Mouse (Mus musculus): ENCODE data around the gene Eef1akmt3. TPM values are rescaled to one million over a fixed set of nuclear protein-coding genes. Genes with fewer than 3 reads are reported as not detected.

Gene Eef1akmt3
- under 1 TPM in 1 of 2 experiments, not detected in 1; 0.30 TPM for total RNA-seq (2023)

DNA sequence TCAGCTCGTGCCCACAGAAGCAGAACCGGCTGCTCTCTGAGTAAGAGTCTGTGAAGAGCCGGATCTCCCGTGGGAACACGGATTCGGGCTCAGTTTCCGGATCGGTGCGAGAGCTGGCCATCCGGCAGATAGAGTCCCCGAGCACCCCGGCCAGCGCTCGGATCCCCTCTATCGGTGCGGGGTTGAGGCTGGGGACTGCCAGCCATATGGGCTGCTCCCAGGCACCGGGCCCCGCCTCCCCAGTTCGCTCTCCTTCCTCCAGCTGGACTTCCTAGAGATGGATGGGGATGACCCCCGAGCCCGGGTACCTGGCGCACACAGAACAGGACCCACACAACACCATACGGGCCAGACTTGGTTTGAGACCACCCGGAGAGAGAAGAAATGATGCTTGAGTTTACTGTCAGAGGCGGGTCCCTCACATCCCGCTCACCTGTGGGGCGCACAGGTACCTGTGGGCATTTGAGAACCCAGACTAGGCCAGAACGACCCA, at the start of gene Eef1akmt3, which contains the start of gene Mettl1:
Gene Eef1akmt3, minus strand, starts transcription at position 240 of the 493 bp plus-strand sequence.
Gene Mettl1, plus strand, starts transcription at position 141 of the 493 bp plus-strand sequence.

DNA sequence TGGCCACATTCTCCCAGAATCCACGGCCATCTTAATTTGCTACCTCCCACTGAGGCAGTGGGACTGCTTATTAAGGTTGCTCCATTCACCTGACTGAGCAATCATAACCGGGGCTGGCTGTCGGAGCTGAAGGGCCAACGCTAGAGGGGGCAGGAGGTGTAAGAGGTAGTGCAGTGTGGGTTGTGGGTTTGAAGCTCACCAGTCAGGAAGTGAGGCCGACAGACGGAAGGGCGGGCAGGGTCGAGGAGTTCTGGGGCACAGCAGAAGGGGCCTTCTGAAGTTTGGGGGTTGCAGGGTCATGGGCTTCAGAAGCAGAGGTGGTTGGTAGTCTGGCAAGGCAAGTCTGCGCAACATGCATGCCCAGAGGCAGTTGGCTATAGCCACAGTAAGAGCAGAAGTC, 33.8 kb upstream of the Eef1akmt3 start, which contains the start of gene Agap2:
Gene Agap2, plus strand, starts transcription at position 205 of the 400 bp plus-strand sequence.

DNA sequence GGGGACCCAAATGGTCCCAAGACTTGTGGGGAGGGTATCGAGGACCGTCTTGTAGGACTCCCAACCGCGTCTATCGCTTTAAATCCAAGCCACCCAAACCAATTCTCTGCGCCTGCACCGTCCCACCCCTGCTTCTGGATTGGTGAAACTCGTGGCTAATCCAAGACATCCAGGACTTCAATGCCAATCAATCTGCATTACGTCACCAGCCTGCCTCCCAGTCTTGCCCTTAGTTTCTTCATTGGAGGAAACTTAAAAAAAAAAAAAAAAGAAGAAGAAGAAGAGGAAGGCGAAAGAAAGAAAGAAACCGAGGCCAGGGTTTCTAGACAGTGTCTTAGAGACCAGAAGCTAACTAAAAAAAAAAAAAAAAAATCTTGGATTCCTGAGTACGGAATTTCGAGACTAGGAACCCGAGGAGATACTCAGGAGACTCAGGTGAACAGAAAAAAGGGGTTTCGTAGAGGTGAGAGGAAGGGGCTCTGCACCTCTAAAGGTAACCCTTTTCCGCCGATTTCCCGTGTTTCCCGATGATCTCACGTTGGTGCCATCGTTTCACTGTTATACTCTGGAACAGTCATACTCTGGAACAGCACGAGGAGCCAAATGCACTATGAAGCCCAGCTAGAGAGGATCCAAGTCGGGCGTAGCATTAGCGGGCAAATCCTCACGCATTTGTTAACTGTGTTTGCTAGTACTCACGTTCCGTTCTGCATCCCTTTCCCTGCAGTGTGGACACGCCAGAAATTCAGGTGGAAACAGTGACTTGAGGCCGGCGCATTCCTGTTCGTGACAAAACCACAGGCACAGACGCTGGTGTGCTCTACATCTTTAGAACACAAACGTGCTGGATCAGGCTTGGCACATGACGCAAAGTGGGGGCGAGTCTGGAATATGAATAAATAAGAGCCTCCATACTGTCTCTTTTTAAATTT, 29.1 kb upstream of the Eef1akmt3 start, which contains the start of gene Tspan31:
Gene Tspan31, minus strand, starts transcription at position 75 of the 932 bp plus-strand sequence.

DNA sequence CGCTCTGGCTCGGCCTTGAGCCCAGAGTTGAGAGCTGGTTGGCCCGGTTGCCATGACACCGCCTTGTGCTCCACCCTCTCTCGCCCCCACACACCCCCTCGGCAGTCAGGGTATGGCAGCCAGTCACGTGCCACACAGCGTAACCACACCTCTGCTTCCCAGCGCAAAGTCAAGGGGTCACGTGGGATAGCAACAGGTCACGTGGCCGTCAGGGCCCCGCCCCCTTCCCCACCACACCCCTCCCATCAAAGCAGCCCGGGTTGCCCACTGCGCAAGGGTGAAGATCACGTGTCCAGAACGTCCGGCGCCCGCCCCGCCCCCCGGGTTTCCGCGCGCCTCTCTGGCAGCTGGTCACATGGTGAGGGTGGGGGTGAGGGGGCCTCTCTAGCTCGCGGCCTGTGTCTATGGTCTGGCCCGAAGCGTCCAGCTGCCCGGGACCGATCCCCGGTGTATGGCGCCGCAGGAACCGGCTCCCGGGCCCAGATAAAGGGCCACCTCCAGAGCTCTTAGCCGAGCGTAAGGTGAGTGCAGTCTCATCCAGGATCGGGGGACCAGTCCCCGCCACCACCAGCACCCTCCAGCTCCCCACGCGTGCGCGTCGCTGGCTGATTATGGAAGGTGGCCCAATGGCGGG, 22.0 kb upstream of the Eef1akmt3 start, which contains the start of gene Cdk4:
Gene Cdk4, plus strand, starts transcription at position 296 of the 634 bp plus-strand sequence.

DNA sequence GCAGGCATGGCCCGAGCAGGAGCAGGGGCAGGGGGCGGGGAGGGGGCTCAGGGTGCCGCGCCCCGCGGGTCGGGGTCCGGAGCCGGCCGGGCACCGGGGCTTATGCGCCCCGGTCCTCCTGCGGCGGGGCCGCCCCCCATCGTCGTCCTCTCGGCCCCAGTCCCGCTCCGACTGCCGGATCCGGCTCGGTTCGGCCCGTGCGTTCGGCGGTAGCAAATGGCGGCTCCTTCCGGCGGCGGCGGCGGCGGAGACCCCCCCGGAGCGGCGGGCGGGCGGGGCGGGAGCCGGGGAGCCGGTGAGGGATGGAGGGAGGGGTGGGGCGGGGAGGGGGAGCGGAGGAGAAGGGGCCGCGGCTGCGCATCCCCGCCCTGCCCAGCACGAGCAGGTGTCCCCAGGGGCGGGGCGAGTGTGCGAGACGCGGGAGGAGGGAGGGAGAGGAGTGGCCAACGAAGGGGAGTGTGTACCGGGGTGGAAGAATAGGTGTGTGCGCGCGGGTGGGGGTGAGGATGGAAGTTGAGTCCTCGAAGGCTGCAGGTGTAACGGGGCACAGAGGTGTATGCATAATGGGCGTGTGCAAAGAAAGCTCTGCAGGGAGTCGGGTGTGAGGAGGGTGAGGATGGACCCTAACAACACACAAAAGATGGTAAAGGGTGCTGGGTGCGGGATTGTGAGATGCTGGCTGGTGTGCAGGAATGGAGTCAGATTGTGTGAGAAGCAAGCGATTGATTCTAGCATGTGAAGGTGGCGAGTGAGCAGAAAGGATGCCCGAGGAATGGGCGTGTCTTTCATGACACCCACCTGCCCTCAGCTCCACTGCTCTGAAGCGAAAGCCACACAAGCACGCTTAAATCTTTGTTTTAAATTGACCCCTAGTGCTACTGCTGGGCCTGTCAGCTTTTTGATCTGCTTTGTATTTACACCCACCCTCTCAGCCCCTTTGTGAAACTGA, 18.9 kb upstream of the Eef1akmt3 start, which contains the start of gene March9:
Gene March9, minus strand, starts transcription at position 217 of the 949 bp plus-strand sequence.

DNA sequence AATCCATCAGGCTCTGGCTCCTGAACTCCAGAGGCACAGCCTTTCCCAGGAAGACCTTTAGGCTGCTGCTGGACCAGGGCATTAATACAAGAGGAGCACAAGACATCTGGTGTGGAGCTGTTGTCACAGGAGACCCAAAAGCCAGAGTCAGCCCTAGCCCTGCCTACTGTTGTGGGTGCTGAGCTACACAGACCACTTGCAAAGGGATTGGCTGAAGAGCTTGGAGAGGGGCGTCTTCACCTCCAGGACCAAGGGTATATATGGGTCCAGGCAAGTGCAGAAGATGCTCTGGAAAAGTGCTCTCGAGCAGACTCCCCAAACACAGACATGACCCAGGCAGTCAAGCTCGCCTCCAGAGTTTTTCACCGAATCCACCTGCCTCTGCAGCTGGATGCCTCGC, 6.6 kb upstream of the Eef1akmt3 start, which contains the start of gene Cyp27b1:
Gene Cyp27b1, plus strand, starts transcription at position 297 of the 400 bp plus-strand sequence.

DNA sequence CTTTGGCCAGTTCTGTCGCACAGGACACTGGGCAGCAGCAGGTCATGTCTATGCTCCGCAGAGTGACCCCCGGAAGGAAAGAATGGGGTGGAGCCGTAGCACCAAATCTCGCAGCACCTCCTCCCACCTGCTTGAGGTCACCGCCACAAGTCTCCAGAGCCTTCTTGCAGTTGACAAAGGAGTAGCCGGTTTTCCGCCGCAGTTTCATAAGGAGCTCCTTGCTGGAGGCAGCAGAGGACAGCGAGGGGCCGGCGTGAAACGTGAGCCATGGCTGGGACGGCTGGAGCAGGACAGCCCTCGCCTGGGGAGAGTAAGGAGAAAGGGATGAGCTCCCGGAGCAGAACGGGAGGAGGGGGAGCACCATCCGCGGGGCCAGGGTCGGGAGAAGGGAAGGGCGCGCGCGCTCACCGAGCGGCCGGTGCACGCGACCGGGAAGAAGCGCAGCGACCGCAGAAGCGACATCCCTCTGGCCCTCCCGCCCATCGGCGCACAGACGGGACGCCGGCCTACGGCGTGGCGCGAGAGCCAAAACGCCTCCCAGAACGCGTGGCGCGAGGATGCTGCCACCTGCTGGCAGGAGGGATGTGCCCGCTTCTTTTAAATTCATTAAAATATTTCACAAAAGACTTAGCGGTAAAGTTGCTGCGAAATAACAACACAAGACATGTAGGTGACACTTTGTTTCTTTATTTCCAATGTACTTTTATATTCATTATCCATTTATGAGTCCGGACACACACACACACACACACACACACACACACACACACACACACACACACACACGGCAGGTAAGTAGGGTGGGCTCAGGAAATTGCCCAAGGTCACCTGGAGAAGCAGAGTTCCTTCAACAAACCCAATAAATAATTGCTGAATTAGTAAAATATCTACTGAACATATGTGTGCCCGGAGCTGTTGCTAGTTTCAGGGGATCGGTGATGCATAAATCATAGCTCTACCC, 10.7 kb downstream of the Eef1akmt3 start, which contains the start of gene Tsfm:
Gene Tsfm, minus strand, starts transcription at position 505 of the 961 bp plus-strand sequence.

DNA sequence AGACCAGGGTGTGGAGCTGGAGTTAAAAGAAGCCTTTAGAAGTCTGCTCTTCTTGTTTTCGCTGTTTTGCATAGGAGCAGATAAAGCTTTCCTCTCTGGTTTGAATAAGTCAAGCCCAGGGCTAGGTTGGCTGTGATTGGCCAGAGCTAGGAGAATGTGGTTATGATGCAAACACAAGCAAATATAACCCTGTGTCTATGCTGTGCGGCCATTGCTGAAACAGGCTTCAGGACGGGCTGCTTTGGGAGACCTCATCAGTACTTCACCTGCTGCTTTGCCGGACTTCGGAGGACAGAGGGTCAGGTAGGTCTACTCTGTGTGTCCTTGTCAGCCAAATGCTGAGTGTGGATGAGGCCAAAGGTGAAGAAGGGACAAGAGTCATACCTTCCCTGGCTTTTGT, 40.8 kb downstream of the Eef1akmt3 start, which contains the start of gene Avil:
Gene Avil, plus strand, starts transcription at position 181 of the 400 bp plus-strand sequence.

Other genes starting within 250 kb of the Eef1akmt3 start
- gene Atp23, start 140.2 kb downstream of the Eef1akmt3 start, total RNA-seq (2023): 1 to 10 TPM; 4.3 to 5.2 TPM
- gene Ctdsp2, start 62.8 kb downstream of the Eef1akmt3 start, total RNA-seq (2023): 100 to 1,000 TPM; 124 to 130 TPM
- gene Avil, start 40.8 kb downstream of the Eef1akmt3 start, total RNA-seq (2023): under 1 TPM; 0.16 to 0.30 TPM
- 10 to 100 TPM; 12.8 to 15.0 TPM for gene Tsfm, start 10.7 kb downstream of the Eef1akmt3 start, total RNA-seq (2023)
- 1 to 10 TPM; 4.2 to 7.2 TPM for gene Mettl1, start 99 bp downstream of the Eef1akmt3 start, total RNA-seq (2023)
- not detected for gene Cyp27b1, start 6.7 kb upstream of the Eef1akmt3 start, total RNA-seq (2023)
- under 1 TPM in 1 of 2 experiments, not detected in 1; 0.15 TPM for gene March9, start 18.7 kb upstream of the Eef1akmt3 start, total RNA-seq (2023)
- 10 to 100 TPM; 74.8 to 91.0 TPM for gene Cdk4, start 22.0 kb upstream of the Eef1akmt3 start, total RNA-seq (2023)
- gene Tspan31, start 28.8 kb upstream of the Eef1akmt3 start, total RNA-seq (2023): 10 to 100 TPM; 66.0 to 66.3 TPM
- 10 to 100 TPM; 32.9 to 33.7 TPM for gene Agap2, start 33.8 kb upstream of the Eef1akmt3 start, total RNA-seq (2023)
- 100 to 1,000 TPM; 136 to 140 TPM for gene Os9, start 79.6 kb upstream of the Eef1akmt3 start, total RNA-seq (2023)
- 100 to 1,000 TPM; 257 to 262 TPM for gene B4galnt1, start 123.7 kb upstream of the Eef1akmt3 start, total RNA-seq (2023)
- not detected for gene Slc26a10, start 139.1 kb upstream of the Eef1akmt3 start, total RNA-seq (2023)
- gene Arhgef25, start 148.6 kb upstream of the Eef1akmt3 start, total RNA-seq (2023): under 1 TPM in 1 of 2 experiments, not detected in 1; 0.55 TPM
- gene Dtx3, start 154.2 kb upstream of the Eef1akmt3 start, total RNA-seq (2023): 10 to 100 TPM; 24.6 to 28.6 TPM
- gene Pip4k2c, start 170.1 kb upstream of the Eef1akmt3 start, total RNA-seq (2023): 10 to 100 TPM; 20.6 to 21.1 TPM
- gene Kif5a, start 221.8 kb upstream of the Eef1akmt3 start, total RNA-seq (2023): 1 to 10 TPM; 2.4 to 3.3 TPM
- gene Dctn2, start 224.9 kb upstream of the Eef1akmt3 start, total RNA-seq (2023): 100 to 1,000 TPM; 111 to 113 TPM
- 100 to 1,000 TPM; 116 to 118 TPM for gene Mbd6, start 247.5 kb upstream of the Eef1akmt3 start, total RNA-seq (2023)